Mouse (Mus musculus) gastrocnemius, adult 2 months (tissue): Measurements from ENCODE around the gene Dip2a. TPM values are rescaled to one million over a fixed set of nuclear protein-coding genes. Genes with fewer than 3 reads are reported as not detected.

Experiments
- DNase-seq: peaks from one replicate; pipeline ENCODE4 v3.0.0; 2022
- H3K27ac ChIP-seq: fragments of 200-600 bp; 2 replicates; pipeline ENCODE4 v1.8.1; 2022; ENCODE audit warnings: mild to moderate bottlenecking
- H3K4me3 ChIP-seq: fragments of 200-600 bp; 2 replicates; pipeline ENCODE4 v1.8.1; 2022; ENCODE audit warnings: mild to moderate bottlenecking, moderate library complexity
- CTCF ChIP-seq: fragments of 200-600 bp; IDR thresholded peaks from 2 replicates; pipeline ENCODE4 v1.8.1; 2022; ENCODE audit warnings: antibody characterized with exemption, mild to moderate bottlenecking, moderate library complexity
- intact Hi-C: fragments of 180-260 bp; cut with DNase I; formaldehyde crosslinking; loops from one replicate; pipeline ENCODE4 v1.15.1; 2025
- total RNA-seq, 2 experiments: library from RNA; stranded (reverse); gene quantifications; 2 replicates each; pipeline ENCODE4 v1.2.3; 2021

The Dip2a gene
- total RNA-seq, 2 experiments from 2014 or later, result 3.8 to 5.0 TPM

- intact Hi-C loops, result no loop called here
- H3K27ac ChIP-seq, result no peak overlapping the region
These were observed 55.0 kb downstream of the Dip2a start for GRCm38 (mm10) chr10:76289936-76290671.

DNA sequence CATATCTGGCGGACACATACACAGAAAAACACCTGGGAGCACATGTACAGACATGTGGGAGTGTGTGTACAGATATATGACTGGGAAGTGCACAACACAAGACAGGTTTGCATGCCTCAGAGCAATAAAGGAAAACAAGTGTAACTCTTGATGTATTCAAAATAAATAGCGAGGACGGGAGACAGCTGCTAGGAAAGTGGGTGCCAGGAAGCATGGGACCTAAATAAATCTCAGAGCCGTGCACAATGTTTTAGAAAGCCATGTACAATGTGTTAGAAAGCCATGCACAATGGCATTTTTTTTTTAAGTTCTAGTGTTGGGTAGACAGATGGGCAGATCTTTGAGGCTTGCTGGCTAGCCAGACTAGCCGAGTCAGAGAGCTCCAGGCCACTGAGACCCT lies 56.0 kb downstream of the Dip2a start:
- intact Hi-C loops, result no loop called here
- Histone ChIP-seq H3K27ac (no peak overlapping the region), H3K4me3 (no peak overlapping the region)
- DNase-seq, result no peak
- no peak for TF ChIP-seq CTCF

More at GRCm38 (mm10) chr10:76289936-76290671, 55.0 kb downstream of the Dip2a start:
- no peak for DNase-seq
- TF ChIP-seq CTCF, result no peak
- H3K4me3 ChIP-seq, result no peak overlapping the region

DNA sequence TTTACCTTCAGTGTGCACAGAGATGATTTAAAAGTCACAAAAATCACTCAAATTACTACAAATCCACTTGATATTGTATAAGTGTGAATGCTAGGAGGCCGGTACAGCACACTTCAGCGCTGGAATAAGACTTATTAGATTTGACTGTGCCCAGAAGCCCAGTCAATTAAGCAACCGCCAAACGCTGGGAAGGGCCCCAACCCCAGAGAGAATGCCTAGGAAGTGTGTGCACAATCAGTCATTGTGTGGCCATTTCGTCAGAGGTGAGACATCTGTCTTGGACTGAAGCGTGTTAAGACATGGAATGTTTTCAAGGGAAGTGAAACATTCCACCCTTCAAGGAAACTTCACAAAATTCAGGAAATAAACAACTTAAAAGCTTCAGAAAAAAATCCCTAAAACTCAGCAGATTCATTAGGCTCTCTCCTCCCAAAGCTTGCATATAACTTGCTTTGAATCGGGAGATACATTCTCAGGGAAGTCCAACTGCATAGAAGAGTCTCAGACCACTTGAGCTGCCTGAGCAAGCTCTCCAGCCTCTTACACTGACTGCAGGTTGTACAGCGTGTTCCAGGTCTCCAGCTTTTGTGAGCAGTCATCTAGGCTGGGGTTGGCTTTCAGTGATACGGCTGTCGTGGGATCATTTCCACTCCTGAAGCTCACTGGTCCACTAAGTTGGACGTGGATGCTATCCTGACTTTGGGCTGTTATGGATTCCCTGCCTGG lies 56.7 kb downstream of the Dip2a start:
- intact Hi-C loops, result no loop called here
- DNase-seq, result no peak
- Histone ChIP-seq H3K4me3 (no peak overlapping the region), H3K27ac (no peak overlapping the region)
- no peak for TF ChIP-seq CTCF

DNA sequence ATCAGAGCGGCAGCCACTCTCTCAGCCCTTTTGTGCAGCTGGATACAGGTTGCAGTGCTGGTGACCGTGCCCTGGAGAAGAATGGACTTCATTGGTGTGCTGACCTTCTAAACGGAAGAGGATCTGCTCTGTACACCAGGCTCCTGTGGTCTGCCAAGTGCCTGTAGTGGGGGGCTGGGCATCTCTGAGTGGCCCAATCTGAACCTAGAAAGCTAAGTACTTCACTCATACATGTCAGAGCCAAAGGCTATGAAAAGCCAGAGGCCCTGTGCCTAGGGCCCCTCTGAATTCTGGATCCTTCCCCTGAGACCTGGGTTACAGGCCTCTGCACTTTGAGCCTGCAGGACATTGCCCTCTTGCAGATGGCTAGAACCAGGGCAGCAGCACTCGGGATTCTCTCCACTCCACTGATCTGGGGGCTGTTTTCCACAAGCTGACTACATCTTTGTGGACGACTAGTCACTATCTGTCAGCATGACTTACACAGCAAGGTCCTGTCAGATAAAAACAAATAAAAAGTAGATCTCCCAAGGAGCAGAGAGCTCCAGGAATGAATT lies 66.5 kb downstream of the Dip2a start:
- Histone ChIP-seq H3K27ac (no peak overlapping the region), H3K4me3 (no peak overlapping the region)
- intact Hi-C loops, result no loop called here
- DNase-seq, result no peak
- no peak for TF ChIP-seq CTCF

DNA sequence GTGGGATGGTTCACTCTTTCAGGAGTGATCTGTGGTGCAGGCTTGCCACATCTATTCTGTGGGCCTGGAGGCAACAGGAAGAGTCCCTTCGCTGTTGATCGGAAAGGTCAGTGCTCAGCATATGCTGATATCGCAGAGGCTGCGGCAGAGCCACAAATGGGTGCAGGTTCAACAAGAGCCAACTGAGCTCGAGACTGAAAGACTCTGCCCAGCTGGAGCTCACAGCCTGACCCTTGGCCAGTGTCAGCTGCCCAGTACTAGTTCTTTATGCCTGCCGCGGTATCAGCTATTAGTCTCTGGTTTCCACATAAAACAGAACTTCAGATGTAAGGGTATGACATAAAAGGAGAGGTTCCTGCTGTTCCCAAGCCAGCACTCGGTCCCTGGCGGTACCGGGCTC lies 69.8 kb downstream of the Dip2a start:
- intact Hi-C loops, result no loop called here
- Histone ChIP-seq H3K27ac (no peak overlapping the region), H3K4me3 (no peak overlapping the region)
- DNase-seq, result no peak
- TF ChIP-seq CTCF, result no peak

- Histone ChIP-seq H3K4me3 (no peak overlapping the region), H3K27ac (no peak overlapping the region)
- peak; percentile 56 for TF ChIP-seq CTCF
- intact Hi-C loops, result no loop called here
- DNase-seq, result no peak
These were observed 73.9 kb downstream of the Dip2a start for GRCm38 (mm10) chr10:76271238-76271637.

- intact Hi-C loops, result no loop called here
- no peak for TF ChIP-seq CTCF
- Histone ChIP-seq H3K27ac (no peak overlapping the region), H3K4me3 (no peak overlapping the region)
- no peak for DNase-seq
These were observed 82.7 kb downstream of the Dip2a start for GRCm38 (mm10) chr10:76262431-76262830.

GRCm38 (mm10) chr10:76261447-76261846 lies 83.6 kb downstream of the Dip2a start:
- TF ChIP-seq CTCF, result no peak
- DNase-seq, result no peak

DNA sequence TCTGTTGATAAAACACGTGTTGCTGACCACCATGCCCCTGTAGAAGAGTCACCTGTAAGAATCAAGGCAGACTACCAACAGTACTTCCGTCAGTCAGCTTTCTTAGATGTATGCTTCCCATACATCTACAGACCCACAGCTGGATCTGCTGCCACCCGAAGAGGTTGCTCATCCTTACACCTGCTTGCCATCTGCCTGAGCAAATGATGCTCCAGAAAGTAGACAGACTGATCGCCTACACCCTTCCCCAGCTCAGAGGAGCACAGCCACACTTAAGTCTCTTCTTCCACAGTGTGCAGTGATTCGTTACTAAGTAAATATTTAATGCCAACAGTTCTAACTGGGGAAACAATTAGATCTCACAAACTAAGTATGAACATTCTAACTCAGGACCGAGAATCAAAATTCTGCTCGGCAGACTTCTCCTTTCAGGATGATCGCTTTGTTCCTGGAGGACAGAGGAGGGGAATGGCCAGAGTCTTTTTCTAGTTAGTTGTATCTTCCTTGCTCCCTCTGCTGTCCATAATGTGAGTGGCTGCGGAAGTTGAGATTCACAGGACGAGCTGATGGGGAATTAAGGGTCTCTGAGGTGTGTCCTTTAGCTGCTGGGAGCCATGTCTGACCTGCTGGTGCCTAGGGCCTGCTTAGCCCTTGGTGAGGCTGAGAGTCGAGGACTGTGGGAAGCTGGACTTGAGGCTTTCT lies 84.6 kb downstream of the Dip2a start:
- intact Hi-C loops, result no loop called here
- peak; percentile 35 for TF ChIP-seq CTCF
- Histone ChIP-seq H3K27ac (no peak overlapping the region), H3K4me3 (no peak overlapping the region)
- DNase-seq, result no peak

More at GRCm38 (mm10) chr10:76261447-76261846, 83.6 kb downstream of the Dip2a start:
- Histone ChIP-seq H3K4me3 (no peak overlapping the region), H3K27ac (no peak overlapping the region)
- intact Hi-C loops, result no loop called here

DNA sequence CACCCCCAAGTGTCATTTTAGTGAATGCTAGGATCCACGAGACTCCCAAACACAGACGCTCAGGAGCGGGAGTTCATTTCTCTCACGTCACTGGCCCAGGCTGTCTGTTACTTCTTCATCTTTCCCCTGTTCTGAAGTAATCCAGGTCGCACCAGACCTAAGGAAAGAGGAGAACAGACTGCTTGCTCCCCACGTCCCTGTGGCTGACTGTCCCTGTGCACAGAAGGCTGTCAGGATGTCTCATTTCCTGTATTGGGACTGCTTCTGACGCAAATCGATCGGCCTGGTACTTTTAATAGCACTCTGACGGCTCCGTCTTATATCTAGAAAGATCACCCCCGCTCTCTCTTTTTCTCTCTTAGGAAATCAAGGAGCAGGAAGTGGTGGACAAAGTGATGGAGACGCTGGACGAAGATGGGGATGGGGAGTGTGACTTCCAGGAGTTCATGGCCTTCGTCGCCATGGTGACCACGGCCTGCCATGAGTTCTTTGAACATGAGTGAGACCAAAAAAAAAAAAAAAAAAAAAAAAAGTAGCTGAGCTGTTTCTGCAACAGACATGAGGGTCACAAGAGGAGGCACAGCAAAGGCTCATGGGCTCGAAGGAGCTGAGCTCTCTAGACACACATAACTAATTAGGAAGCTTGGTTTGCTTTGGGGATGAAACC lies 85.4 kb downstream of the Dip2a start:
- Histone ChIP-seq H3K27ac (no peak overlapping the region), H3K4me3 (no peak overlapping the region)
- intact Hi-C loops, result no loop called here
- TF ChIP-seq CTCF, result no peak
- no peak for DNase-seq

DNA sequence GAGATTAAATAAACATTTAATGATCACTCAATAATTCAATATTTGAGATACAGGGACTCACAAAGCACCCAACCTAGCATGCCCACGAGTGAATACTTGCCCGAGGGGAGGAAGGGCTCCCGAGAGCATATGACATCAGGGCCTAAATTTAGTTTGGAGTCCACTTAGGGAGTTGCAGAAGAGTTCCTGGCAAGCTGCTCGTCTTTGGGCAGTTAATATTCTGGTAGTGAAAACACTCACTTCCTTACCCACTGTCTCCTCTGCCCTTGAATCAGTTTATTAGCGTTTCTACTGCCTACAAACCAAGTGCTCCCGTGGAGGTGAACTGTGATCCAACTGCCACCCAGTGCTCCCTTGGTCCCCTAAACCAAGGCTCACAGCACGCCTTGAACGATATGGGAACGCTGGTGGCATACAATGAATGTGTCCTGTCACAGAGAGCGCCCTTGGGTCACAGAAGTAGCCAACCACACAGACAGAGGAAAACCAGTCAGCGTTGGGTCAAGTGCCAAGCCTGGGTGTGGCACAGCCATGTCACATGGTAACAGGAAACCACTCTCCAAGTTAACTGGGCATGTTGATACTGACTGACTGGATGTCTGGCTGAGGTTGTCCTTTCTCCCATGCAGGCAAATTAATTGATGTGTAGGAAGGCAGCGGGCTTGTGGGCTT lies 87.2 kb downstream of the Dip2a start:
- Histone ChIP-seq H3K27ac (peak overlapping the region; percentile 82), H3K4me3 (no peak overlapping the region; the same call in 1 of the 2 replicates)
- intact Hi-C loops, result no loop called here
- peak; percentile 75 for DNase-seq
- no peak for TF ChIP-seq CTCF

- DNase-seq, result no peak
- Histone ChIP-seq H3K27ac (peak overlapping the region; percentile 82), H3K4me3 (no peak overlapping the region)
- intact Hi-C loops, result no loop called here
- no peak for TF ChIP-seq CTCF
These were observed 87.9 kb downstream of the Dip2a start for GRCm38 (mm10) chr10:76257231-76257630.
